Mouse (Mus musculus): Measurements from ENCODE around the gene Pnldc1.

GRCm38 (mm10) chr17:12854386-12854785 is 55.6 kb downstream of the Pnldc1 start:
- no peak for TF ChIP-seq POLR2A (IDR thresholded peaks at IDR 0.05; ENCODE audit: control insufficient read depth, low read depth, low read length)
- TF ChIP-seq CTCF (IDR thresholded peaks at IDR 0.05; ENCODE audit: control insufficient read depth, insufficient read depth, insufficient replicate concordance, low read depth, low read length), result no peak
